Mouse (Mus musculus) adipocyte (in vitro differentiated cells): ENCODE measurements around the gene Pola1.
A peak's percentile ranks its signal among the peaks of the same experiment; 100 is the strongest.
"Not testable (repeated sequence)": the region's sequence is repeated elsewhere in the genome, so short reads cannot be mapped to it uniquely, and the experiment has no call there.

Experiments used
- DNase-seq: peaks from one replicate; pipeline ENCODE4 v3.0.0-alpha.2; 2016; ENCODE audit warnings: low spot score

Gene Pola1

GRCm38 (mm10) chrX:93429738-93430260 is 202.2 kb downstream of the Pola1 start:
- no peak for DNase-seq

GRCm38 (mm10) chrX:93428956-93429737 is 202.8 kb downstream of the Pola1 start:
- no peak for DNase-seq

- not testable (repeated sequence) for DNase-seq
These were observed 231.1 kb downstream of the Pola1 start for GRCm38 (mm10) chrX:93400871-93401270.

- DNase-seq = no peak
These were observed 234.9 kb downstream of the Pola1 start for GRCm38 (mm10) chrX:93397089-93397488.

GRCm38 (mm10) chrX:93377285-93377972 is 254.5 kb downstream of the Pola1 start:
- DNase-seq = no peak

GRCm38 (mm10) chrX:93373503-93373902 is 258.5 kb downstream of the Pola1 start:
- DNase-seq = no peak

- DNase-seq = peak; percentile 8
These were observed 262.2 kb downstream of the Pola1 start for GRCm38 (mm10) chrX:93369708-93370107.

GRCm38 (mm10) chrX:93368211-93368610 is 263.7 kb downstream of the Pola1 start:
- DNase-seq = no peak

- DNase-seq = no peak
These were observed 310.6 kb downstream of the Pola1 start for GRCm38 (mm10) chrX:93321336-93321735.

GRCm38 (mm10) chrX:93319979-93320378 is 312.0 kb downstream of the Pola1 start:
- no peak for DNase-seq

GRCm38 (mm10) chrX:93317577-93317976 is 314.4 kb downstream of the Pola1 start:
- DNase-seq = no peak

GRCm38 (mm10) chrX:93305780-93306179 is 326.2 kb downstream of the Pola1 start:
- DNase-seq = no peak

- DNase-seq = no peak
These were observed 330.2 kb downstream of the Pola1 start for GRCm38 (mm10) chrX:93301798-93302197.

- no peak for DNase-seq
These were observed 331.7 kb downstream of the Pola1 start for GRCm38 (mm10) chrX:93300183-93300815.

GRCm38 (mm10) chrX:93299771-93300170 is 332.2 kb downstream of the Pola1 start:
- DNase-seq = no peak

GRCm38 (mm10) chrX:93299046-93299626 is 332.8 kb downstream of the Pola1 start:
- DNase-seq = no peak

- DNase-seq = no peak
These were observed 334.9 kb downstream of the Pola1 start for GRCm38 (mm10) chrX:93297001-93297441.

- no peak for DNase-seq
These were observed 336.1 kb downstream of the Pola1 start for GRCm38 (mm10) chrX:93295819-93296218.

GRCm38 (mm10) chrX:93294736-93295490 is 337.0 kb downstream of the Pola1 start:
- DNase-seq = no peak

- no peak for DNase-seq
These were observed 339.9 kb downstream of the Pola1 start for GRCm38 (mm10) chrX:93292031-93292430.

- no peak for DNase-seq
These were observed 342.0 kb downstream of the Pola1 start for GRCm38 (mm10) chrX:93289851-93290380.
